Mouse (Mus musculus) kidney, postnatal 4 days (tissue): ENCODE measurements around the gene Snx29.

Experiments used
- DNase-seq, 2 experiments: peaks; one replicate each; pipeline ENCODE4 v3.0.0; 2021; ENCODE audit warnings: mixed read lengths in 2 of 2

Gene Snx29

GRCm38 (mm10) chr16:11603667-11604422, 281.1 kb downstream of the Snx29 start:
- DNase-seq, result peak; percentile 58 to 63

GRCm38 (mm10) chr16:11612526-11613126, 289.9 kb downstream of the Snx29 start:
- no peak for DNase-seq

GRCm38 (mm10) chr16:11614401-11615014, 291.8 kb downstream of the Snx29 start:
- DNase-seq, result no peak

GRCm38 (mm10) chr16:11615633-11616032, 292.9 kb downstream of the Snx29 start:
- DNase-seq, result no peak

GRCm38 (mm10) chr16:11619951-11620350, 297.2 kb downstream of the Snx29 start:
- DNase-seq, result no peak

- no peak for DNase-seq
These were observed 298.3 kb downstream of the Snx29 start for GRCm38 (mm10) chr16:11621042-11621441.

GRCm38 (mm10) chr16:11621664-11622063, 299.0 kb downstream of the Snx29 start:
- no peak for DNase-seq

GRCm38 (mm10) chr16:11623032-11623431, 300.3 kb downstream of the Snx29 start:
- no peak for DNase-seq

GRCm38 (mm10) chr16:11624121-11624520, 301.4 kb downstream of the Snx29 start:
- DNase-seq, result peak in 1 of 2 experiments; percentile 37

GRCm38 (mm10) chr16:11626004-11626481, 303.3 kb downstream of the Snx29 start:
- DNase-seq, result no peak

GRCm38 (mm10) chr16:11626616-11627015, 303.9 kb downstream of the Snx29 start:
- DNase-seq, result no peak

GRCm38 (mm10) chr16:11627866-11628638, 305.3 kb downstream of the Snx29 start:
- peak; percentile 50 to 65 for DNase-seq

- no peak for DNase-seq
These were observed 307.0 kb downstream of the Snx29 start for GRCm38 (mm10) chr16:11629704-11630103.

GRCm38 (mm10) chr16:11630489-11630888, 307.8 kb downstream of the Snx29 start:
- DNase-seq, result no peak

- no peak for DNase-seq
These were observed 309.6 kb downstream of the Snx29 start for GRCm38 (mm10) chr16:11632205-11632747.

- peak; percentile 22 to 39 for DNase-seq
These were observed 313.6 kb downstream of the Snx29 start for GRCm38 (mm10) chr16:11636196-11636733.

- DNase-seq, result no peak
These were observed 314.2 kb downstream of the Snx29 start for GRCm38 (mm10) chr16:11636902-11637301.

- DNase-seq, result no peak
These were observed 315.1 kb downstream of the Snx29 start for GRCm38 (mm10) chr16:11637794-11638193.

GRCm38 (mm10) chr16:11638739-11639138, 316.0 kb downstream of the Snx29 start:
- no peak for DNase-seq

GRCm38 (mm10) chr16:11639936-11640335, 317.2 kb downstream of the Snx29 start:
- no peak for DNase-seq

- DNase-seq, result no peak
These were observed 320.9 kb downstream of the Snx29 start for GRCm38 (mm10) chr16:11643603-11644002.

- DNase-seq, result no peak
These were observed 321.7 kb downstream of the Snx29 start for GRCm38 (mm10) chr16:11644399-11644798.
